Mouse (Mus musculus): ENCODE measurements around the gene Plppr3.

The Plppr3 gene

GRCm38 (mm10) chr10:79865801-79866295 is 8.6 kb downstream of the Plppr3 start:
- DNase-seq (ENCODE audit: low spot score), result no peak

GRCm38 (mm10) chr10:79865189-79865601 is 9.2 kb downstream of the Plppr3 start:
- DNase-seq (ENCODE audit: low spot score), result no peak

- no peak for DNase-seq (ENCODE audit: low spot score)
Measured at GRCm38 (mm10) chr10:79864351-79865188, 9.9 kb downstream of the Plppr3 start.

GRCm38 (mm10) chr10:79862925-79863324 is 11.5 kb downstream of the Plppr3 start:
- peak; percentile 71 for DNase-seq (ENCODE audit: low spot score)

GRCm38 (mm10) chr10:79862049-79862788 is 12.2 kb downstream of the Plppr3 start:
- no peak for DNase-seq (ENCODE audit: low spot score)

- DNase-seq (ENCODE audit: low spot score), result no peak
Measured at GRCm38 (mm10) chr10:79861230-79862048, 13.0 kb downstream of the Plppr3 start.

- DNase-seq (ENCODE audit: low spot score), result no peak
Measured at GRCm38 (mm10) chr10:79860079-79860911, 14.1 kb downstream of the Plppr3 start.

GRCm38 (mm10) chr10:79859116-79859515 is 15.3 kb downstream of the Plppr3 start:
- peak; percentile 67 for DNase-seq (ENCODE audit: low spot score)

GRCm38 (mm10) chr10:79858416-79859074 is 15.9 kb downstream of the Plppr3 start:
- peak; percentile 87 for DNase-seq (ENCODE audit: low spot score)

- DNase-seq (ENCODE audit: low spot score), result no peak
Measured at GRCm38 (mm10) chr10:79857894-79858293, 16.5 kb downstream of the Plppr3 start.

GRCm38 (mm10) chr10:79857452-79857811 is 17.0 kb downstream of the Plppr3 start:
- peak; percentile 78 for DNase-seq (ENCODE audit: low spot score)

- no peak for DNase-seq (ENCODE audit: low spot score)
Measured at GRCm38 (mm10) chr10:79856704-79857451, 17.6 kb downstream of the Plppr3 start.

GRCm38 (mm10) chr10:79856280-79856679 is 18.2 kb downstream of the Plppr3 start:
- DNase-seq (ENCODE audit: low spot score), result no peak

- no peak for DNase-seq (ENCODE audit: low spot score)
Measured at GRCm38 (mm10) chr10:79855558-79856184, 18.8 kb downstream of the Plppr3 start.

- peak; percentile 84 for DNase-seq (ENCODE audit: low spot score)
Measured at GRCm38 (mm10) chr10:79854801-79855541, 19.5 kb downstream of the Plppr3 start.

GRCm38 (mm10) chr10:79853860-79854795 is 20.3 kb downstream of the Plppr3 start, which contains the start of gene Ptbp1:
TSS of gene Ptbp1 (plus strand) at chr10:79854427.
- peak; percentile 99 for DNase-seq (ENCODE audit: low spot score)

GRCm38 (mm10) chr10:79853392-79853791 is 21.0 kb downstream of the Plppr3 start:
- peak; percentile 99 for DNase-seq (ENCODE audit: low spot score)

Data from testis, postnatal 10 days (tissue).